ENCODE assay signal across 9 mouse cellular contexts in genomic region chr10:82901436-82901835, GRCm38 (mm10). TPM values are rescaled to one million over a fixed set of nuclear protein-coding genes. Genes with fewer than 3 reads are reported as not detected.
A peak's percentile ranks its signal among the peaks of the same experiment; 100 is the strongest.
DNase-seq lines count a peak whose midpoint lies in the region; ATAC-seq and TF ChIP-seq lines count a peak whose summit lies in the region.
"Had no signal": no experiment of that assay in that cellular context is flagged by ENCODE, and none has a peak within 500 bp of the region (broad histone marks: within the 10 kb centered on the region; RNA-seq: fewer than 3 reads in every experiment).

No protein-coding gene starts in this region.

- no peak overlapping the region for H3K4me2 ChIP-seq in forebrain, embryonic 11.5 days (ENCODE audit: low read depth, low read length, severe bottlenecking)
- H3K4me2 ChIP-seq in heart, postnatal 0 days (ENCODE audit: low read depth, low read length), result no peak overlapping the region
- H3K4me2 ChIP-seq in liver, embryonic 14.5 days (ENCODE audit: low read depth), result no peak overlapping the region
- no peak overlapping the region for H3K4me2 ChIP-seq in neural tube, embryonic 12.5 days (replicated peaks)
- H3K4me2 ChIP-seq in stomach, embryonic 16.5 days (ENCODE audit: low read depth, low read length), result no peak overlapping the region

- H3K9me3 ChIP-seq in forebrain, embryonic 11.5 days (ENCODE audit: control insufficient read depth, low read length), result no peaks in the 10 kb centered on the region
- H3K9me3 ChIP-seq in heart, postnatal 0 days (replicated peaks; ENCODE audit: control insufficient read depth, low read length), result no peaks in the 10 kb centered on the region
- no peaks in the 10 kb centered on the region for H3K9me3 ChIP-seq in liver, embryonic 14.5 days (ENCODE audit: control insufficient read depth, low read length)
- no peaks in the 10 kb centered on the region for H3K9me3 ChIP-seq in neural tube, embryonic 12.5 days
- no peaks in the 10 kb centered on the region for H3K9me3 ChIP-seq in stomach, embryonic 16.5 days (replicated peaks; ENCODE audit: control insufficient read depth, low read length)

- peaks cover 6% of the 10 kb centered on the region; the same call in 1 of the 2 replicates for H3K36me3 ChIP-seq in forebrain, embryonic 11.5 days (ENCODE audit: control insufficient read depth, insufficient read depth, low read length)
- H3K36me3 ChIP-seq in heart, postnatal 0 days (replicated peaks; ENCODE audit: control insufficient read depth, insufficient read depth, low read length), result peaks cover 16% of the 10 kb centered on the region
- H3K36me3 ChIP-seq in liver, embryonic 14.5 days (replicated peaks; ENCODE audit: control insufficient read depth, insufficient read depth, low read depth), result peaks cover 13% of the 10 kb centered on the region
- peaks cover 18% of the 10 kb centered on the region for H3K36me3 ChIP-seq in neural tube, embryonic 12.5 days
- H3K36me3 ChIP-seq in stomach, embryonic 16.5 days (ENCODE audit: control insufficient read depth, insufficient read depth, low read length), result peaks cover 8% of the 10 kb centered on the region; the same call in 1 of the 2 replicates

- peak; percentile 94 for TF ChIP-seq CTCF in heart, postnatal 0 days (IDR thresholded peaks at IDR 0.05; ENCODE audit: low read depth)
- peak; percentile 98 for TF ChIP-seq CTCF in liver, embryonic 14.5 days (IDR thresholded peaks at IDR 0.05; ENCODE audit: low read depth)

- WGBS in forebrain, embryonic 11.5 days, result 6% methylated on average over 7 of the region's 7 CpGs
- 6% methylated on average over 7 of the region's 7 CpGs for WGBS in heart, postnatal 0 days
- WGBS in liver, embryonic 14.5 days (ENCODE audit: insufficient replicate concordance), result 6% methylated on average over 7 of the region's 7 CpGs
- WGBS in neural tube, embryonic 12.5 days, result 2% methylated on average over 7 of the region's 7 CpGs
- 6% methylated on average over 7 of the region's 7 CpGs for WGBS in stomach, embryonic 16.5 days

- H3K27ac ChIP-seq in forebrain, embryonic 11.5 days (ENCODE audit: low read depth, low read length), result no peak overlapping the region
- H3K27ac ChIP-seq in heart, postnatal 0 days (ENCODE audit: low read depth), result no peak overlapping the region
- no peak overlapping the region for H3K27ac ChIP-seq in liver, embryonic 14.5 days
- H3K27ac ChIP-seq in neural tube, embryonic 12.5 days, result no peak overlapping the region
- no peak overlapping the region for H3K27ac ChIP-seq in stomach, embryonic 16.5 days (ENCODE audit: low read length)

- DNase-seq in CD8-positive naive resting alpha-beta T cell, adult 2 months (ENCODE audit: low read depth in 2 of 2, low spot score in 2 of 2), result peak; percentile 86 to 91
- peak; percentile 55 for DNase-seq in c-Kit-negative CD71-positive TER-119-positive erythroid progenitor cells, embryonic 14.5 days (ENCODE audit: low read depth, low spot score)
- DNase-seq in forebrain, embryonic 11.5 days (ENCODE audit: low spot score), result peak; percentile 92
- peak; percentile 83 for DNase-seq in heart, postnatal 0 days (ENCODE audit: low spot score)
- DNase-seq in kidney, postnatal 25 days, result peak; percentile 87 to 90
- peak; percentile 45 to 53 (median 47) for DNase-seq in liver, embryonic 14.5 days (ENCODE audit: low read depth in 3 of 3, low spot score in 3 of 3)

- ATAC-seq in forebrain, embryonic 11.5 days (replicated peaks; ENCODE audit: low FRiP score), result peak; percentile 75
- peak; percentile 57 for ATAC-seq in heart, postnatal 0 days (ENCODE audit: insufficient read depth, low read depth)
- peak; percentile 43; the same call in 1 of the 2 replicates for ATAC-seq in liver, embryonic 14.5 days (ENCODE audit: insufficient read depth)
- ATAC-seq in neural tube, embryonic 12.5 days (ENCODE audit: low FRiP score, low read depth), result peak; percentile 62
- peak; percentile 79; the same call in 1 of the 2 replicates for ATAC-seq in stomach, embryonic 16.5 days (ENCODE audit: insufficient read depth, low FRiP score)

- no peak overlapping the region for H3K4me3 ChIP-seq in forebrain, embryonic 11.5 days (ENCODE audit: low read depth, low read length)
- H3K4me3 ChIP-seq in heart, postnatal 0 days (ENCODE audit: low read depth, low read length), result no peak overlapping the region
- H3K4me3 ChIP-seq in liver, embryonic 14.5 days (ENCODE audit: insufficient read depth in 1 of 2, low read depth in 2 of 2, low read length in 2 of 2), result no peak overlapping the region
- no peak overlapping the region for H3K4me3 ChIP-seq in neural tube, embryonic 12.5 days
- no peak overlapping the region for H3K4me3 ChIP-seq in stomach, embryonic 16.5 days (replicated peaks; ENCODE audit: low read length)
- H3K4me3 ChIP-seq: erythroblast, embryonic 14.5 days had no signal

- H3K9ac ChIP-seq in forebrain, embryonic 11.5 days (ENCODE audit: low read length), result no peak overlapping the region
- H3K9ac ChIP-seq in heart, postnatal 0 days (replicated peaks; ENCODE audit: low read depth, low read length), result no peak overlapping the region
- H3K9ac ChIP-seq in liver, embryonic 14.5 days (replicated peaks), result no peak overlapping the region
- H3K9ac ChIP-seq in neural tube, embryonic 12.5 days, result no peak overlapping the region
- no peak overlapping the region for H3K9ac ChIP-seq in stomach, embryonic 16.5 days (ENCODE audit: low read length)

- peaks cover 9% of the 10 kb centered on the region; the same call in 1 of the 2 replicates for H3K4me1 ChIP-seq in forebrain, embryonic 11.5 days (replicated peaks; ENCODE audit: control insufficient read depth, insufficient read depth, low read length)
- H3K4me1 ChIP-seq in heart, postnatal 0 days (ENCODE audit: control insufficient read depth, insufficient read depth), result no peaks in the 10 kb centered on the region
- peaks cover 0 to 8% of the 10 kb centered on the region in 2 experiments; a peak in 2 of 4 replicates for H3K4me1 ChIP-seq in liver, embryonic 14.5 days (replicated peaks; ENCODE audit: control insufficient read depth in 2 of 2, insufficient read depth in 2 of 2, low read length in 1 of 2)
- peaks cover 13% of the 10 kb centered on the region for H3K4me1 ChIP-seq in neural tube, embryonic 12.5 days
- 0 out of 2 replicates have a peak, but pooled peaks cover 5% of the 10 kb centered on the region for H3K4me1 ChIP-seq in stomach, embryonic 16.5 days (ENCODE audit: control insufficient read depth, insufficient read depth, low read length)

- no peaks in the 10 kb centered on the region for H3K27me3 ChIP-seq in forebrain, embryonic 11.5 days (ENCODE audit: control insufficient read depth, insufficient read depth, low read length)
- no peaks in the 10 kb centered on the region for H3K27me3 ChIP-seq in heart, postnatal 0 days (ENCODE audit: control insufficient read depth, insufficient read depth, low read length)
- H3K27me3 ChIP-seq in liver, embryonic 14.5 days (ENCODE audit: control insufficient read depth, insufficient read depth, low read length), result no peaks in the 10 kb centered on the region
- H3K27me3 ChIP-seq in neural tube, embryonic 12.5 days (replicated peaks), result no peaks in the 10 kb centered on the region
- no peaks in the 10 kb centered on the region for H3K27me3 ChIP-seq in stomach, embryonic 16.5 days (ENCODE audit: control insufficient read depth, insufficient read depth, low read length)

- TF ChIP-seq EP300 in heart, postnatal 0 days (IDR thresholded peaks at IDR 0.05; ENCODE audit: low read depth), result no peak
- TF ChIP-seq EP300 in liver, embryonic 14.5 days (IDR thresholded peaks at IDR 0.05; ENCODE audit: low read depth), result no peak

RNA-seq across cellular contexts. Expression of gene Eid3, which starts 35.0 kb away (rescaled TPM):
- polyA plus RNA-seq in forebrain, embryonic 11.5 days (2014; fragmentation: Nextera tagmentation; extraction: Ambion mirVana), result 0.89 and 1.0 TPM in 2 replicates
- total RNA-seq in heart, postnatal 0 days (2014; rRNA removed; ENCODE audit: low replicate concordance), result not detected in 2 replicates
- polyA plus RNA-seq in heart, postnatal 0 days (2015; fragmentation: Nextera tagmentation; extraction: Ambion mirVana), result 0.08 and 0.11 TPM in 2 replicates
- 0.17 and 0.33 TPM in 2 replicates for polyA plus RNA-seq in liver, embryonic 14.5 days (2012; rRNA removed)
- 0.10 TPM in 1 of 2 replicates, not detected in the other for polyA plus RNA-seq in liver, embryonic 14.5 days (2014; fragmentation: Nextera tagmentation; extraction: Ambion mirVana)
- 0.39 and 0.46 TPM in 2 replicates for polyA plus RNA-seq in neural tube, embryonic 12.5 days (2016; fragmentation: Nextera tagmentation; extraction: Ambion mirVana)
- 0.40 and 0.46 TPM in 2 replicates for polyA plus RNA-seq in stomach, embryonic 16.5 days (2015; fragmentation: Nextera tagmentation; extraction: Ambion mirVana)
